Mouse (Mus musculus) lung, embryonic 14.5 days (tissue): Measurements from ENCODE around the gene Pla1a. TPM values are rescaled to one million over a fixed set of nuclear protein-coding genes. Genes with fewer than 3 reads are reported as not detected.
A peak's percentile ranks its signal among the peaks of the same experiment; 100 is the strongest.

ENCODE experiments used
- ATAC-seq: fragments of 200-750 bp; cut with Nextera tagmentation; 2 replicates; pipeline ENCODE4 v1.8.0; 2017; ENCODE audit warnings: mild to moderate bottlenecking, moderate TSS enrichment, moderate library complexity; ENCODE audit not compliant: insufficient read depth
- DNase-seq: peaks from one replicate; pipeline ENCODE4 v3.0.0-alpha.2; 2015
- H3K27ac ChIP-seq: fragments of 300-500 bp; sonication (generic); 2 replicates; pipeline ENCODE4 v1.5.1; 2014; ENCODE audit warnings: low read depth, mild to moderate bottlenecking, moderate library complexity
- H3K27me3 ChIP-seq: fragments of 300-500 bp; sonication (generic); 2 replicates; pipeline ENCODE4 v1.6.1; 2014; ENCODE audit warnings: low read length, control low read depth; ENCODE audit not compliant: insufficient read depth
- H3K36me3 ChIP-seq: fragments of 300-500 bp; sonication (generic); 2 replicates; pipeline ENCODE4 v1.6.1; 2014; ENCODE audit warnings: control low read depth; ENCODE audit not compliant: insufficient read depth
- H3K4me1 ChIP-seq: fragments of 300-500 bp; sonication (generic); 2 replicates; pipeline ENCODE4 v1.6.1; 2014; ENCODE audit warnings: antibody characterized with exemption, control low read depth; ENCODE audit not compliant: insufficient read depth
- H3K4me2 ChIP-seq: fragments of 300-500 bp; sonication (generic); 2 replicates; pipeline ENCODE4 v1.6.1; 2014; ENCODE audit warnings: mild to moderate bottlenecking
- H3K4me3 ChIP-seq: fragments of 300-500 bp; sonication (generic); 2 replicates; pipeline ENCODE4 v1.5.1; 2014; ENCODE audit warnings: low read depth, low read length
- H3K9ac ChIP-seq: fragments of 300-500 bp; sonication (generic); 2 replicates; pipeline ENCODE4 v1.6.1; 2014
- H3K9me3 ChIP-seq: fragments of 300-500 bp; sonication (generic); 2 replicates; pipeline ENCODE4 v1.6.1; 2016; ENCODE audit warnings: low read depth, low read length, control low read depth
- CTCF ChIP-seq: IDR thresholded peaks from 2 replicates; pipeline ENCODE4 v1.5.1; 2016; ENCODE audit warnings: antibody characterized with exemption, low read depth
- WGBS: fragments of 180-500 bp; shearing (Covaris S2); extraction: QIAGEN DNeasy Blood & Tissue Kit; methylation state at CpG from one replicate; pipeline ENCODE4 v1.1.7; 2014; 5-methylcytosine and 5-hydroxymethylcytosine counted together
- polyA plus RNA-seq: library from polyadenylated mRNA; unstranded; fragments of >200 nt; fragmentation: Nextera tagmentation; extraction: Ambion mirVana; gene quantifications from 2 replicates; pipeline ENCODE4 v1.2.1, GENCODE M21; 2014

Gene Pla1a
- polyA plus RNA-seq, 1 experiment from 2014 or later: 0.14 TPM

DNA sequence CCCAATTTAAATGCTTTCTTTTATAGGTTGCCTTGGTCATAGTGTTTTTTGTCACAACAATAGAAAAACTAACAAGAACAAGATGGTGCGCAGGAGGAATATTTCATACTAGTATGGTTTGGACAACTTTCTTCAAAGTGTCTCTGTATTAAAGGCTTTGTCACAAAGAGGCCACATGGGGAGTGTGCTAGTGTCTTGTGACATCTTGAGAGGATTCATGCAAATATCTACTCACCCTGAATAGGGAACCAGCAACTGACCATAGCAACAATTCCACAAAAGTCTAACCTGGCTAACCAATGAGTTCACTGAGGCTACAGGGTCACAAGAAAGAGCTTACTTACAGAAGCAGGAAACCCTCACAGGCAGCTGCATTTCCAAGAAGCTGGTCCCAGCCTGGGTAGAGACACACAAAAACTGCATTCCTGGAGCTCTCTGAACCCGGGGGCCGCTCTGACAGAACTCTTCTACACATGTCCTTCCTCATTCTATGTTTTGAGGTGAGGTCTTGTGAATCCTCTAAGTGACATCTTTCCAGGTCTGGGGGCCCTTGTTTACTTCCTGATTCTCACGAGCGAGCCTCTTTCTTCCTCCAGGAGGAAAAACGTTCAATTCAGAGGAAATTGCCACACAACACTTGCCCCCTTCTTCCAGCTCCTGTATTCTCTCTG is 37.8 kb downstream of the Pla1a start:
- Histone ChIP-seq H3K27ac (no peak overlapping the region), H3K4me2 (no peak overlapping the region), H3K9me3 (no peaks in the 10 kb centered on the region), H3K4me1 (peaks cover 9% of the 10 kb centered on the region; the same call in 1 of the 2 replicates), H3K9ac (no peak overlapping the region), H3K27me3 (no peaks in the 10 kb centered on the region), H3K4me3 (no peak overlapping the region), H3K36me3 (no peaks in the 10 kb centered on the region)
- 43% methylated on average over 6 of the region's 6 CpGs for WGBS
- no peak for ATAC-seq
- no peak for TF ChIP-seq CTCF
- no peak for DNase-seq

DNA sequence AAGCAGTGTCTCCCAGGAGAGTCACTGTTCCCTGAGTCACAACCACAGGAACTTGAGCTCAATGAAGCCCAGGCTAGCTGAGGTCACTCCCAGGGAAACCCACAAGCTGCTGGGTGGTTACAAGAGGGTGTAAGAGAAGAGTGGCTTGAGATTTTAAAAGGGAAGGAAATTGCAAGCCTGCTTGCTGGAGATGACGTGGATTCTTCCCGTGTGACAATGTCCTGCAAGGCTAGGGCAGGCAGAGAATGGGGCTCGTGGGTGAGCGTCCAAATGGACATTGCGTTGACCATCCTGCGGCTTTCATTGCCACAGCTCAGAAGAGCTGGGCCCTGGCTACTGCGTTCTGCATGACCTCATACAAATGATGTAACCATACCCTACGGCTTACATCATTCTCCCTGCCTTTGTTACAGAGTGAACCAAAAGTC is 38.7 kb downstream of the Pla1a start:
- Histone ChIP-seq H3K4me2 (no peak overlapping the region), H3K4me1 (peaks cover under 1% of the 10 kb centered on the region; the same call in 1 of the 2 replicates), H3K27me3 (no peaks in the 10 kb centered on the region), H3K27ac (no peak overlapping the region), H3K36me3 (no peaks in the 10 kb centered on the region), H3K9me3 (no peaks in the 10 kb centered on the region), H3K4me3 (no peak overlapping the region), H3K9ac (no peak overlapping the region)
- DNase-seq (no peak), ATAC-seq (no peak)
- no peak for TF ChIP-seq CTCF
- WGBS: 85% methylated on average over 8 of the region's 8 CpGs

DNA sequence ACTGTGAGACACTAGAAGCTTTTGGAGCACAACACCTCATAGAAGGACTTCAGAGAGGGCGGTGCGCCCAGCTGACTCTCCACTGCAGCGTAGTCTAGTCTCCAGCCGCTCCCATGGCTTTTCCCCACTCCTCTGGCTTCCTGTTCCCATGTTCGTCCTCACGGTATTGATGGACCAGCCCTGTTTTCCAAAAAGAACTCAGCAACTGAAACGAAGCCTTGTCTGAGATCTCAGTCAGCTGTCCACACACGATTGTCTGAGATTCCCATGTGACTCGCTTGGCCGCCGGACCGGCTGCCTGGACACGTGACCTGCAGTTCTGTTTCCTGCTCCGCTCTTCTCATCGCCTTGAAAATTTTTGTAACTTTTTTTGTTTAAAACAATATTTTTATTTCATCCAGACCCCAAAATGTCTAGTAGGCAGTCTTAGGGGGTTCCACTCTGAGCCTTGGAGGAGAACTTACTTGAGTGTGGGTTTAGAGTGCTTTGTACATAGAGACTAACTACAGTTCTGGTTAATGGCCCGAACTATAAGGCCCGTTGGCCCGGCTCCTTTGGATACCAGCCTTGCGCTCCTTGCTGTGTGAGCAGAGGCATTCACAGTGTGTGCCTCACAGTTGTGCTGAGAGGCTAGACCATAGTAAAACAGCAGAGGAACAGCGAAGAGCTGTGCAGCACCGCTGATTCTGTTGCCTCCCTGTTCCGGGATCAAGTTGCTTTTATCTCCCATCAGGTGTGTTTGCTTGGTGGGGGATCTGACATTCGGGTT is 40.6 kb downstream of the Pla1a start:
- Histone ChIP-seq H3K9ac (no peak overlapping the region), H3K4me3 (no peak overlapping the region), H3K4me2 (0 out of 2 replicates have a peak overlapping the region, but pooled peaks have one; percentile 12), H3K9me3 (no peaks in the 10 kb centered on the region), H3K27me3 (no peaks in the 10 kb centered on the region), H3K27ac (no peak overlapping the region), H3K36me3 (no peaks in the 10 kb centered on the region), H3K4me1 (no peaks in the 10 kb centered on the region)
- WGBS: 66% methylated on average over 23 of the region's 23 CpGs
- ATAC-seq (no peak), DNase-seq (no peak)
- TF ChIP-seq CTCF: no peak

DNA sequence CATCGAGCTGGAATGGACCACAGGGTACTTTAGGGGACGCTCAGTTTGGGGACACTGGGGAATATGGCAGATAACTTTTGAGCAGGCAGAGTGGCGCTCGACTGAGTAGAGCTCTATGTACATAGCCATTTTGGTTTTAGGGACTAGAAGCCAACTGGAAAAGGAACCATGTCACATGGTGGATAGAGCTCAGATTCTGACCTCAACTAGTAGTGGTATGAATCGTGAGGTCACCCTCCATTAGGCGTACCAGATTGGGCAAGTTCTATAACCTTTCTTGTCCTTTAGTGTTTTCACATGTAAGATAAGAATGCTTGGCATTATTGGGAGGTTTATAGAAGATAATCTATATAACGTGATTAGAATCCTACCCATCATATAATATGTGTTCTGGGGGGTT is 42.6 kb downstream of the Pla1a start:
- no peak for ATAC-seq
- no peak for DNase-seq
- Histone ChIP-seq H3K27ac (no peak overlapping the region), H3K9ac (no peak overlapping the region), H3K4me1 (no peaks in the 10 kb centered on the region), H3K27me3 (no peaks in the 10 kb centered on the region), H3K4me3 (no peak overlapping the region), H3K36me3 (no peaks in the 10 kb centered on the region), H3K9me3 (no peaks in the 10 kb centered on the region), H3K4me2 (no peak overlapping the region)
- WGBS: 84% methylated on average over 7 of the region's 7 CpGs
- TF ChIP-seq CTCF: no peak

DNA sequence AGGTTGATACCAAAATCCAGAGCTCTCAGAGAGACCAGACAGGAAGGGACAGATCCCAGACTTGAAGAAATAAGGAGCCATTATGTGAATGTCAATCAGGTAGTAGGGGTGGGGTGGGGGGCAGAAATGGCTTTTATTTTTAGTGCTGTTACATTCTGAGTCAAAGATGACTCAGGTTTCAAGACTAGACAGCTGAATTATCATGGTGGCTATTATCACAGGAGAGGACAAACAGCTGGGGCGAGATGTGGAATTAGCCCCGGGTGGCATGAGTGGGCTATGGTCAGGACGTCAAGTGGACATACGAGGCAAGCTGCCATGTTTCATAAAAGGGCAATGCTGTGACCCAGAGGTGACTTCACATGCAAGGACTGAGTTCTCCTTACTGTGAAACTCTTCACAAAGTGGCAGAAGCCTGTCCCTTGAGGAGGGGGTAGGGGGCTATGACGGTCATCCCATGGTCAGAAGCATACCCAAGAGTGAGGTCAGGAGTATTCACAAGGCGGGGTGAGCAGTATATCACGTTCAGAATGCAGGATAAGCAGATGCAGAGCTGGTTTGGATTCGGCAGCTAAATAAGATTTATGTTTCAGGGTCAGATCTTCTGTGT is 43.6 kb downstream of the Pla1a start:
- Histone ChIP-seq H3K4me3 (no peak overlapping the region), H3K4me1 (no peaks in the 10 kb centered on the region), H3K9ac (no peak overlapping the region), H3K27ac (no peak overlapping the region), H3K36me3 (no peaks in the 10 kb centered on the region), H3K9me3 (no peaks in the 10 kb centered on the region), H3K4me2 (no peak overlapping the region), H3K27me3 (no peaks in the 10 kb centered on the region)
- no peak for TF ChIP-seq CTCF
- DNase-seq (no peak), ATAC-seq (no peak)
- 67% methylated on average over 8 of the region's 8 CpGs for WGBS

DNA sequence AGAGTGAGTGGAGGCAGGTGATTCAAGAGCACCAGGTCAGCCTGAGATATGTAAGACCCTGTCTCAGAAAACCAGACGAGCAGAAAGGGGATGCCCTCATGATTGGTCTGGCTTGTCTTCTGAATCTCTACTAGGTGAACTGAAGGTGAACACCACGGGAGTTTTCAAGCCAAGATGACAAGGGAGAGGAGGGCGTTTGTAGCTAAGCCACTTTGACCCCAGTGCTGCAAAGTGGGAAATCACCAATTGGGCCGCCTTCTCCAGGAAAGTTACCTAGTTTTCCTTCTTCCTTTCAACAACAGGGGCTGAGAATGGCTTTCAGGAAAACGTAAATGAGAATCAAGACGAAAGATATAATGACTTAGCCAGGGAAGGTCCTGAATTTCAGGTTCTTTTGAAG is 44.2 kb downstream of the Pla1a start:
- Histone ChIP-seq H3K27ac (no peak overlapping the region), H3K9ac (no peak overlapping the region), H3K4me3 (no peak overlapping the region), H3K36me3 (no peaks in the 10 kb centered on the region), H3K4me1 (no peaks in the 10 kb centered on the region), H3K9me3 (no peaks in the 10 kb centered on the region), H3K4me2 (no peak overlapping the region), H3K27me3 (no peaks in the 10 kb centered on the region)
- DNase-seq (no peak), ATAC-seq (no peak)
- no peak for TF ChIP-seq CTCF
- WGBS: 70% methylated on average over 6 of the region's 6 CpGs

DNA sequence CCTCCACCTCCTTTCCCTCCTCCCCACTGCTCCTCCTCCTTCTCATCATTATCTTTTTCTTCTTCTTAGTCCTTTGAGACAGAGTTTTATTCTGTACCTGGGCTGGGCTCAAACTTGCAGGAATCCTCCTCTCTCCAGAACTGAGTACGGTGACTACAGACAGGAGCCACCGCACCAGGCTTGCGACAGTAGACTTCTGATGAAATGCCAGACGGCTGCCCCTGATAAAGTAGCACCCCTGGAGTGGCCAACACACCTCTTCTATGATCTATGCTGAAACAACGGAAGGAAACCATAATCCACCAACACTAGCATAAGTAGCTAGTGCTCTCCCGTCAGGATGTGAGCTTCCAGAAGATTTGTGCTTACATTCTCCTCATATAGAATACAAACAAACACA is 45.6 kb downstream of the Pla1a start:
- Histone ChIP-seq H3K4me3 (no peak overlapping the region), H3K4me2 (no peak overlapping the region), H3K9ac (no peak overlapping the region), H3K27ac (no peak overlapping the region), H3K4me1 (no peaks in the 10 kb centered on the region), H3K36me3 (no peaks in the 10 kb centered on the region), H3K9me3 (no peaks in the 10 kb centered on the region), H3K27me3 (no peaks in the 10 kb centered on the region)
- no peak for DNase-seq
- ATAC-seq: no peak
- 70% methylated on average over 6 of the region's 6 CpGs for WGBS
- no peak for TF ChIP-seq CTCF
